Mouse (Mus musculus) heart, postnatal 14 days (tissue): ENCODE measurements around the gene Tbx2. TPM values are rescaled to one million over a fixed set of nuclear protein-coding genes. Genes with fewer than 3 reads are reported as not detected.

ENCODE experiments used
- DNase-seq, 2 experiments: peaks; one replicate each; pipeline ENCODE4 v3.0.0; 2021 to 2022
- intact Hi-C: fragments of 180-260 bp; cut with DNase I; formaldehyde crosslinking; loops from one replicate; pipeline ENCODE4 v1.15.1; 2025
- total RNA-seq, 2 experiments: library from RNA; stranded (reverse); gene quantifications; 2 replicates each; pipeline ENCODE4 v1.2.3; 2021

Tbx2 gene
- total RNA-seq, 2 experiments from 2014 or later = 11.8 to 14.5 TPM

- intact Hi-C loops = no loop called here
- DNase-seq = no peak
Measured at GRCm38 (mm10) chr11:85876059-85876788, 43.9 kb downstream of the Tbx2 start.

- DNase-seq = no peak
- intact Hi-C loops = no loop called here
Measured at GRCm38 (mm10) chr11:85884498-85884897, 52.1 kb downstream of the Tbx2 start.

GRCm38 (mm10) chr11:85885665-85886428, 53.5 kb downstream of the Tbx2 start, which contains the start of gene Tbx4:
Tbx4 (plus strand) TSS chr11:85886422.
- no peak for DNase-seq
- intact Hi-C loops = no loop called here

DNA sequence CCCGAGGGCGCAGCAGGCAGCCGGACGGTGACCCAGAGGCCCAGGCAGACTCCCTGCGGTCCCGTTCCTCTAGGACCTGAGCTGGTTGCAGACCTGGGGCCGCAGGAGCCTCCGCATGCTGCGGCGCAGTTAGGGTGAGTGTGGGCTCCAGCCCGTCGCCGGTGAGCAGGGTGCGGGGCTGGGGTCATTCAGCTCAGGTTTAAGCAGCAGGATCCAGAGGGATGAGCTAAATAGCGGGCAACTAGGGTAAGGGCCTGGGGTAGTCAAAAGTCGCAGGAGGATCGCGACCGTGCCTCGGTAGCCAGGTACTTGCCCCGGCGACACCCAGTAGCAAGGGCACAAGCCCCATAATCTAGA, 54.1 kb downstream of the Tbx2 start:
- intact Hi-C loops = no loop called here
- no peak for DNase-seq

DNA sequence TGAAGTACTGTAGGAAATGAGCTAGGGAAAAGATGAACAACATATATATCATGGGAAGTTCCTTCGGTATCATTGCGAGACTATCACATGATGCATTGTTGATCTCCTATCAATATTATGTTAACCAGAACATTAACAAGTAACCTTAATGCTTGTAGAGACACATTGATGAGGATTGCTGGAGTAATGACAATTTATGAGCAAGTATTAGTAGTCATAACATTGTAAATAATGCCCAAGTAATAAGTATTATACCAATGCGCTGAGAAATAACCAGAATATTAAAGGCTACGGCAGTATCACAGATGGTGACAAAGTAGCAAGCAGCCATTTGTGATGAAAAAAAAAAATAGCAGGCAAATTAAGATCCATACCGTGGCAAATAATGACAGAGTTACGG, 54.9 kb downstream of the Tbx2 start:
- intact Hi-C loops = no loop called here
- no peak for DNase-seq

GRCm38 (mm10) chr11:85887801-85888450, 55.6 kb downstream of the Tbx2 start:
- intact Hi-C loops = no loop called here
- DNase-seq = no peak

DNA sequence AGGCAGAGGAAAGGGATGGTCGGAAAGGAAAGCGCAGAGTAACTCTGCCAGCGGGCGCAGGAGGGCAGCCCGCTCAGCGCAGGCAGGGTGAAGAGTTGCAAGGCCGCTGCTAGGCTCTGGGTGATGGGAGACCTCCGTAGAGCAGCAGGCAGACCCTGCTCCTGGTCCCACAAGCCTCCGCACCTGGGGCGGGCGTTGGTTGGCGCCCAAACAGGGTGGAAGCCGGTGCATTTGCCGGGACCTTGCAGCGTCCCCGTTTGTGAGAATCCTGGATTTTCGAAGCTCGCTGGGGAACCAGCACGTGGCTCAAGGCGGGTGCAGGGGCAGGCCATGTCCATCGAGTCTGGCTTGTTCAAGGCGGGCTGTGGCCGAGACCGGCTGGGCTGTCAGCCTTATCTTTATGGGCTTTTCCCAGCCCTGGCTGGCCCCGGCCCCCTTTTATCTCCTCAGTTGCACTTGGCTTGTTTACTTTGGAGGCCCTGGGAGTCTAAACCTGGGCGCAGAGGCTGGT, 56.2 kb downstream of the Tbx2 start:
- intact Hi-C loops = no loop called here
- DNase-seq = no peak

DNA sequence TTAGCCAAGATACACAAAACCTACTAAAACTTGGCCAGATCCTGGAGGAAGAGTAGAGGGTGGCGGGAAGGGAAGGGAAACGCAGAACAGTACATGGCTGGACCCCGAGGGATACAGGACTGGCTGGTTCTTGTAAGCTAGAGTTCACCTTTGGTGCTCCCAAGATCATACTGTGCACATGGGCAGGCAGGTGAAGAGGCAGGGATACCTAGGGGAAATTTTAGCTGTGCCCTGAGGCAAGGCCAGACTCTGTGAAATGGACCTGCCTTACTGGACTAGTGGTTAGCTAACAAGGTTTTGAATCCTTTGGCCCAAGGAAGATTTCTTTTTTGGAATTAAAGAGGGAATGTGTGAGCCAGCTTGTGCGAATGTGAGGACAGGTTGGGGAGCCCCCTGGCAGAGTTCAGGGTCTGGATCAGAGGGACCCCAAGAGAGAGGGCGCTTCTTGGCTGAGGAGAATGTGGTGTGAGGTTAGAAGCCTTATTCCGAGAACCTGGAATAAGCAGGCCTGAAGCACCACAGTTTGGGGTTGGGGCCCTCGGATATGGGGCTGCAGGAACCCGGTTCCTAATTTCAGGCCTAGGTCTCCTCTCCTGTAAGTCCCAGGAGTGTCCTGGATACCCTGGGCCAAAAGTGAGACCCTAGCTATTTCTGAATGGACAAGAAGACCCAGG, 56.8 kb downstream of the Tbx2 start:
- intact Hi-C loops = no loop called here

DNA sequence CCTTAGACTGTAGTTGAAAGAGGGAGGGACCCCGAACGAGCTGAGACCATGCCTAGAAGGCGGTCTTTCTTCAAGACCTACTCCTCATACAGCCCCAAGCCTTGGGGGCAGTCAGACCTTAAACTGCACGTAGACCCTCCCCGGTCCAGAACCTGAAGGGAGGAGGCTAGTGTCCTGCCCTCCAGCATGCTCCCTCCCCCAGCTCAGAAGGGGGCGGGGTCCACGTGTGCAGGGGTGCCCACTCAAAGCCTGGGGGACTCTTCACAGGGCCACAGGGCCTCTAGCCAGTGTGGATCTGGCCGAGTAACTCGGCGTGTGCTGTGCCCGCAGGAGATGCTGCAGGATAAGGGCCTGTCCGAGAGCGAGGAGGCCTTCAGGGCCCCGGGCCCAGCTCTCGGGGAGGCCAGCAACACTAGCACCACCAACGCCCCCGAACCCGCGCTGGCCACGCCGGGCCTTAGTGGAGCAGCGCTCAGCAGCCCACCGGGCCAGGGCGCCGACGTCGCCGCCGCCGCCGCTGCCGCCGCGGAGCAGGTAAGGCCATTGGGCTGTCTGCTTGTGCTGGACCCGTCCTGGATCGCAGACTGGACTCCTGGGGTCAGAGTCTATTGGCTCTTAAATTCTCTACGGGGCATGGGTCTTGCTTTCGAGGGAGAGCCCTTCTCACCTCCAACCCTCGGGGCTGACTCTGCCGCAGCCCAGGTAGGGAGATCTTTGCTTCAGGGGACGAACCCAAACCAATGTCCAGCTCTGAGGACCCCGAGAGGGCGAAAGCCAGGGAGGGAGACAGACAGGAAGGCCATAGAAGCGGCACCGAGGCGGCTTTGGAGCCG, 57.6 kb downstream of the Tbx2 start:
- intact Hi-C loops = no loop called here
- no peak for DNase-seq

More for the DNA sequence above, 56.8 kb downstream of the Tbx2 start:
- DNase-seq = no peak

DNA sequence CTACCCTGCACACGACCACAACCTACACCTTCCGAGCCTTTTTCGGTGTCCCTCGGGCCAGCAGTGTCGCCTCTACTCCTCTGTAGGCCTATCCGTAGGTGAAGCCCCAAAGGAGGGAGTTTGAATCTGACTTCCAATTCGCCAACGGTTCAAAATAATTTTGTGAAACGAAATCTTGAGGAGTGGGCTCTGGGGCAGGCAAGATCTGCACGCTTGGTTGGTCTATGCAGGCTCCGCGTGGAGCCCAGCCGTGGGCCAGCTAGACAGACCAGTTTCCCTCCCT, 58.2 kb downstream of the Tbx2 start:
- no peak for DNase-seq
- intact Hi-C loops = no loop called here

DNA sequence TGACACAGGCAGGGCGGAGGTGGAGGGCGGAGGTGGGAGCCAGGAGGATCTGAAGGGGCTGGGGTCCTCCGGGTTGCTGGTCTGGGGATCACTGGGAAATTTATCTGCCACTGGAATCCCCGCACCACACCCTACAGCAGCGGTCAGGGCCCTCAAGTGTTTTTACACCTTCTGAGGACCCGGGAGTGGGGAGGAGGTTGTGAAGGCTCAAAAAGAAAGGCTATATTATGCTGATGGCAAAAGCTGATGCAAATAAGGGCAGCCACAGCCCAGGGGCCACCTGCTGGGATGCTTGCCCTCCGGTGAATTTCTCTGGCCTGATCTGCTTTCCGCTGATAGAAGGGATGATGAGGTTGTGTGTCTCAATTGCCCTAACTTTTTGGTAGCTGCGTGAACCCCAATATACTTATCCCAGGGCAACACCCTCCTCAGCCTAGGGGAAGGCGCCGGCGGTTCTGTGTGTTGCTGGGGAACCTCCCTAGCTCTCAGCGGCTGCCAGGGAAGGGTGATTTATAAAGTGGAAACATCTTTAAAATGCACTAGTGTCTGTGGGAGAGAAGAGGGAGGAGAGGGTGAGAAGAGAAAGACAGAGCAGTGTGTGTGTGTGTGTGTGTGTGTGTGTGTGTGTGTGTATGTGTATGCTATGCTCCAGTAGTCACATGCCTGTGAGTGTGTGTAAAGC, 58.8 kb downstream of the Tbx2 start:
- intact Hi-C loops = no loop called here
- DNase-seq = no peak

Other genes starting within 250 kb of the Tbx2 start
- not detected for gene Gm11444, start 17.8 kb downstream of the Tbx2 start, total RNA-seq
- gene Tbx4, start 53.9 kb downstream of the Tbx2 start, total RNA-seq = under 1 TPM in 1 of 2 experiments, not detected in 1; 0.14 TPM